Mouse (Mus musculus): ENCODE measurements around the gene Enah.
A peak's percentile ranks its signal among the peaks of the same experiment; 100 is the strongest.

Gene Enah

GRCm38 (mm10) chr1:182019926-182020801, at the start of gene Enah:
Enah (minus strand) TSS chr1:182019990.
- DNase-seq = peak; percentile 59

DNA sequence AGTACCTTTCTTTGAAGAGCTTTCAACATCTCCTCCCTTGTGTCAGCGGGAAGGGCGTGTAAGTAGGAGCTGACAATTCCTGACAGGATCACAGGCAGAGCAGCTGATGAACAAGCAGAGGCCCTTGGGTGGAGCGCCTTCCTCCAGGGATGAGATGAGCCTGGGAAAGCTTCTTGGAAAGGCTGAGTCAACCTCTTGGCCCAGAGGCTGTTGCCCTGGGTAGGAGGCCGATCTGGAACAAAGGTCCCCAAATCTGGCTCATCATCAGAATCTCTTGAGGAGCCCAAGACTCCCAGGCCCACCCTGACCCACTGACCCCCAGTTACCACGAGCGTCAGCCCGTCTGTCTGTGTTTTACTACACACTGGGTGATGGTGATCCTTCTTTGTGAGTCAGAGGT, 48.3 kb upstream of the Enah start:
- no peak for DNase-seq

GRCm38 (mm10) chr1:182066527-182067465, 47.0 kb upstream of the Enah start:
- no peak for DNase-seq

DNA sequence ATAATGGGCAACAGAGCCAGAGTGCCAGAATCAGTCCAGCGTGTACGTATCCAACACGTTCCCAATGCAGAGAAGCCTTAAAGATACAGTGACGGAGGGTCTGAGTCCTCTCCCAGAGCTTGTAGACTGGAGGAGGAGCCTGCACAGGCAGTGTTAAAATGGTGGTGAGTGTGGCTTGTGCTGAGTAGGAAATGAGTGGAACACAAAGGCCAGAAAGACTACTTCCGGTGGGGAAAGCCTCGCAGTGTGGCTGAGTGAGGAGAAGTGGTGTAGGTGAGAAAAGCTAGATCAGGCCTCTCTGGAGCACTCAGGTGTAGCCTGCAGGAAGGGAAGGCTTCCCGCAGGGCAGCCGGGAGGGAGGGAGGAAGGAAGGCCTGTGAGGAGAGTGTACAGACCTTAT, 43.9 kb upstream of the Enah start:
- no peak for DNase-seq

- no peak for DNase-seq
Measured at GRCm38 (mm10) chr1:182062801-182063200, 43.0 kb upstream of the Enah start.

- DNase-seq = no peak
Measured at GRCm38 (mm10) chr1:182061203-182061602, 41.4 kb upstream of the Enah start.

DNA sequence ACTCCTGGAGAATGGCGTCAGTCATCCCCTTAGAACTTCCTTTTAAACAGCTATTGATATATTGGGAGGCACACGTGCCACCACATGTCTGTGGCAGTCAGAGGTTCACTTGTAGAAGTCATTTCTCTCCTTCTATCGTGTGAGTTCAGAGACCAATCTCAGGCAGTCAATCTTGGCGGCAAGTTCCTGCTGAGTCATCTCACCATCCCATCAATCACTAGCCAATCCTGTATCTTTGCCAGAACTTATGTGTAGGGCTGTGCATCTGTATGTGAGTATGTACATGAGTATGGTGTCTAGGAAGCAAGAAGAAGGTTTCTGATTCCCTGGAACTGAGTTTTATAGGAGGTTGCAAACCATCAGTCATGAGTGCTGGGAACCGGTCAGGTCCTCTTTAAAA, 40.0 kb upstream of the Enah start:
- no peak for DNase-seq

DNA sequence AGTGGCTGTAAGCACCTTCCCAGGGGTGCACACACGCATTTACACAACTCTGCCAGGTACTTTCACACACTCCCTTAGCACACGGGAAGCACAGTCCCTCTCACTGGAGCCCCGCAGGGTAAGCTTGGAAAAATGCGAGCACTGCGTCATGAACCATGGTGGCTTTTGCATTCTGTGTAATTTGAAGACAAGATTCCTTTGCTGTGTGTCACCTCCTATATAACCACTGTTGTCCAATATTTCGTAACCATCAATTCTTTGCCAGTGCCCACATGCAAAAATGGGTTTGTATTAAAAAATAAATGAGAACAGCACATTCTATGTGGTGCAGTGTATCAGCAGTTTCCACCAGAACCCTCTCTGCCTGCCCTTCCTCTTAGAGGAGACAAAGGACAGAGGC, 38.2 kb upstream of the Enah start:
- DNase-seq = no peak

- DNase-seq = no peak
Measured at GRCm38 (mm10) chr1:182055122-182055521, 35.3 kb upstream of the Enah start.

DNA sequence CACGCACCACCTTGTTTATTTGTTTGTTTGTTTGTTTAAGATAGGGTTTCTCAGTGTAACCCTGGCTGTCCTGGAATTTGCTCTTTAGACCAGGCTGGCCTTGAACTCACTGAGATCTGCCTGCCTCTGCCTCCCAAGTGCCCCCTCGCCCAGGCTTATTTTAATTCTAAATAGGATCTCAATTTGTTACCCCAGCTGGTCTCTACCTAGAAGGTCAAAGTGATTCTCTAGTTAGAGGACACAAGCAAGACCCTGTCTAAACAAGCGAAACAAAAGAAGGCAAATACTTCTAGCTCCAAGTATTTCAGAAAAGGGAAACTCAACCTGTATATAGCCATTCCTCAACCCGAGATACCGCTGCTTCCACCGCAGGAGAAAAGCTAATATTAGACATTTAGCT, 34.9 kb upstream of the Enah start:
- no peak for DNase-seq

DNA sequence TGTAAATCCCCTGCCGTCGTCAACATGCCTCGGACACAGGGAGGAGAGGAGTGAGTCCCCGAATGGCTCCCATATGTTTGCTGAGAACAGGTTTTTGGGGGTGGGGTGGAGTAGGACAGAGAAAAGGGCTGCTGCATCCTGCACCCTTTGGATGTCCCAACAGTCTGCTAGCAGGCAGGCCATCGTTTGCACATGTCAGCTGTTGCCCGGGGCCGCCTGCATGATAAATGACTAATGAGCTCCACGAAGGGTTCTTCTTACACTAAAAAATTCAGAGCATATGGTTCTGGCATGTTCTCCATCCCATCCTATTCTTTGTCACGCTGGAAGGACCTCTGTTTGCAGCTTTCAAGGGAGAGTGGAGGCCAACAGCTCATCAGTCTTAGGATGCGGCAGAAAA, 33.2 kb upstream of the Enah start:
- no peak for DNase-seq

- DNase-seq = no peak
Measured at GRCm38 (mm10) chr1:182052385-182052784, 32.6 kb upstream of the Enah start.

GRCm38 (mm10) chr1:182049813-182050212, 30.0 kb upstream of the Enah start:
- no peak for DNase-seq

DNA sequence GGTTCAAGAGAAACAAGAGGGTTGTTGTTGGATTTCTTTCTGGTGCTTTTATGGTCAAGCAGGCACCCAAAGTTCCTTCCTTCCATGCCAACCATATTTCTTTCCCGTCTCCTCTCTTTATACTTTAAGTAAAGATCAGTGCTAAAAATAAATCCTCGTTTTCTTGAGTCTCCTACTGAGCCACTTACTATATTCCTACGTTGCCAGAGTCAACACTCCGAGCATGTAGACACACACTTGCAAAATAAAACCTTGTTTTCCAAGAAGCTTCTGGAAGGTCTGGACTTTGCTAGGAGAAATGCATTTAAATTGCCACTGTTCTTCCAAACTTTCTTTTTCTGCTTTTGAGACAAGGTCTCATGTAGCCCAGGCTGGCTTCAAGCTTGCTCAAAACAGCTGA, 28.3 kb upstream of the Enah start:
- DNase-seq = no peak

DNA sequence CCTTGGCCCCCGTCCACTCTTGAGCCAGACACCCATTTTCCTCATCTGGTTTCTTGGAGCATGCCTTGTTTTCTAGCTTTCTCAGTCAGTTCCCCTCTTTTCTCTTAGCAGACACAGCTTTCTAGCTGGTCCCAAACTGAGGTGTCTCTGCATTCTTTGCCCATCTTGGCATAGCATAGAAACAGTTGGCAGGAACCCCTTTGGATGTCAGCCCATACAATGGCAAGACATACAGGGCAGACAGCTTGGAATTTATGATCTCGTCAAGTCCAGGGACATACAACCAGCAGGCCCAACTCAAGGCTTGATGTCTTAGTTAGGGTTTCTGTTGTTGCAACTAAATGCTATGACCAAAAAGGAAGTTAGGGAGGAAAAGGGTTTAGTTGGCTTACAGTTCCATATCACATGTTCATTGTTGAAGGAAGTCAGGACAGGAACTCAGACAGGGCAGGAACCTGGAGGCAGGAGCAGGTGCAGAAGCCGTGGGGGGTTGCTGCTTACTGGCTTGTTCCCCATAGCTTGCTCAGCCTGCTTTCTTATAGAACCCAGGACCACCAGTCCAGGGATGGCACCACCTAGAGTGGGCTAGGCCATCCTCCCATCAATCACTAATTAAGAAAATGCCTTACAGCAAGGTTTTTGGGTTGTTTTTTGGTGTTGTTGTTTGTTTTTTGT, 27.4 kb upstream of the Enah start:
- no peak for DNase-seq

- no peak for DNase-seq
Measured at GRCm38 (mm10) chr1:182045208-182045607, 25.4 kb upstream of the Enah start.

- no peak for DNase-seq
Measured at GRCm38 (mm10) chr1:182040538-182040937, 20.7 kb upstream of the Enah start.

DNA sequence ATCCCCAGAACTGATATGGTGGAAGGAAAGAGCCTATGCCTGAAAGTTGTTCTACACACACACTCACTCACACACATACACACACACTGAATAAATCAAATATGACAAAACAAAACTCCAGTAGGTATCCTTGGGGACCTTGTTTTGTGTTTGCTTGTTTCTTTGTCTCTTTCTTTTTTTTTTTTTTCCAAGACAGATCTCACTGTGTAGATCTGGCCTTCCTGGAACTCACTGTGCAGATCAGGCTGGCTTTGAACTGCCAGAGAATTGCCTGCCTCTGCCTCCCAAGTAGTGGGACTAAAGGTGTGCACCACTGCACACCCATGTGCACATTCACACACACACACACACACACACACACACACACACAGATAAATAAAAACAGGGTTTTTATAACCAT, 12.0 kb upstream of the Enah start:
- DNase-seq = no peak

- DNase-seq = no peak
Measured at GRCm38 (mm10) chr1:182031066-182031465, 11.3 kb upstream of the Enah start.

DNA sequence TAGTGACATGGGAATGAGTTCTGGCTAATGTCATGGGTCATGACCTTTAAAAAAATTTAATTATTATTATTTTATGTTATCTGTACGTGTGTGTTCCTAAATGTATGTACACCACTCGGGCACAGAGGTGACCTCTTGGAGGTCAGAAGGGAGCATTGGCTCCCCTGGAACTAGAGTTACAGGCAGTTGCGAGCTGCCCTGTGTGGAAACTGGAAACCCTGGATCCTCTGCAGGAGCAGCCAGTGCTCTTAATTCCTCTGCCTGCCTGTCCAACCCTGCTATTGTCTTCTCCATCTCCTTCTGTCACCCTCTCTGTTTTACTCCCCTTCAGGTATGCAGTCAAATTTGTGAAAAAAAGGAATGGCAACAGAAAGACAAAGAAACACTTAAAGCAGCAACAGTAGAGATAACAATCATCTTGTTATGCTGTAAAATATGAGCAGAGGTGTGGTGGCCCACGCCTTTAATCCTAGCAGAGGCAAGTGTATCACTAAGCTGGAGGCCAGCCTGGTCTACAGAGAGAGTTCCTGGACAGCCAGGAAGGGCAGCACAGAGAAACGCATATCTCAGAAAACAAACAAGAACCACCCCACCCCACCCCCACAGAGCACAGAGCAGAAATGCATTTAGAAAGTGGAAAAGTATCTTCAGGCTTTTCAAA, 10.3 kb upstream of the Enah start:
- DNase-seq = no peak

- DNase-seq = peak; percentile 16
Measured at GRCm38 (mm10) chr1:182028231-182029210, 8.7 kb upstream of the Enah start.
